Mouse (Mus musculus): Measurements from ENCODE around the gene Cd72.

Cd72 gene

DNA sequence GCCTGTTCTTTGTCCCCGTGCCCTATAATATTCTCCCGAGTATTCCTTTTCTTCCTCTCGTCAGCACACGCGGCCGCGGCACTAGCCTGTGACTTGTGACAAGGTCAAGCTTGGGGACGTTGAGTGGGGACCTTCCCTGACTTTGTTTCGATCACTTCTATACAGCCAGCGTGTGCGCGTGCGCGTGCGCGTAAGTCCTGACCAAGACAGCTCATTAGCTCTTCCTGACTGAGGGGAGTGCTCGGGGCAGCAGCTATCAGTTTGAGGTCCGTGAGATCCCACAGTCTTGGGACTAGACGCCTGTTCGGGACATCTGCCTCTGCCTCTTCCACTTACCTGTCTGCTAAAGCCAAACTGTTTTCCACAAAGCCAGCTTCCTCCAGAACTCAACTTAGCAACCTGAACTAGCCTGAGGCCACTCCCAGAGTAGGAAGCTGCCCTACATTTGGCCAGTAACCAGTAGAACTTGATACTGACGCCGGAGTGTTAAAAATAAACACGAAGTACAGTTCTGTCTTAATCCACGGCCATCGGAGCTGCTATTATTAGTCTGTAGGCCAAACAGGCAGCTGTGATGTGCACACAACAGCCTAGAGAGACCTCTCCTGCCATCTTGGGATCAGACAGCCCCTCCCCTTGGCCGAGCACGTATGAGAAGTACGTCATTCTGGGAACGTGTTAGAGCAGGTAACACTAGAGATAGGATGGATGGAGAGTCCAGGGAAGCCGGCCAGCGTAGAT, 54.9 kb downstream of the Cd72 start:
- no peak for DNase-seq

DNA sequence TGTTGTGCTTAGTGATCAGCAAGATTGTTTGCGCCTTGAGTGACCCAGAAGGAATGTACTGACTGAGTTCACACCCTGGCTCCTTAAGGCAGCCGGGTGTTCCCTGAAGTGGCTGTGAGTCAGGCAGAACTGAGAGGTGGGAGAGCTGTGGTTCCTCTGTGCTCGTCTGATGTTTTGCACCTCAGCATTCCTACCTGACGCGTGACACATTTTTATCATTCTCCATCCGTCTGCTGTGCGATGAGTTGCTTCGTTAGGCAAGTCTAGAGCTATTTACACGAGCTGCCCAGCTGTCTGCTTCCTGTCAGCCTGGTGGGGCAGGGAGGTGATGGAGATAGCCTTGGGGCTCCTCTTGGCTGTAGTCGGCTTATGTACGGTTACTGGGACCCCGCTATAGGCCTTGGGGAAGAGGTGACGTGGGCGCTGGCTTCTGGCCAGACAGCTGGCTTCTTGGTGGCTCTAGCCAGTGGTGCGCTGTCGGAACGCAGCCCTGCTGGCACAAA, 55.5 kb downstream of the Cd72 start:
- no peak for DNase-seq

- no peak for DNase-seq
Observed at GRCm38 (mm10) chr4:43398014-43398413, 56.4 kb downstream of the Cd72 start.

All from thymus, postnatal 4 days (tissue).